Mouse (Mus musculus): Measurements from ENCODE around the gene Omt2a.

DNA sequence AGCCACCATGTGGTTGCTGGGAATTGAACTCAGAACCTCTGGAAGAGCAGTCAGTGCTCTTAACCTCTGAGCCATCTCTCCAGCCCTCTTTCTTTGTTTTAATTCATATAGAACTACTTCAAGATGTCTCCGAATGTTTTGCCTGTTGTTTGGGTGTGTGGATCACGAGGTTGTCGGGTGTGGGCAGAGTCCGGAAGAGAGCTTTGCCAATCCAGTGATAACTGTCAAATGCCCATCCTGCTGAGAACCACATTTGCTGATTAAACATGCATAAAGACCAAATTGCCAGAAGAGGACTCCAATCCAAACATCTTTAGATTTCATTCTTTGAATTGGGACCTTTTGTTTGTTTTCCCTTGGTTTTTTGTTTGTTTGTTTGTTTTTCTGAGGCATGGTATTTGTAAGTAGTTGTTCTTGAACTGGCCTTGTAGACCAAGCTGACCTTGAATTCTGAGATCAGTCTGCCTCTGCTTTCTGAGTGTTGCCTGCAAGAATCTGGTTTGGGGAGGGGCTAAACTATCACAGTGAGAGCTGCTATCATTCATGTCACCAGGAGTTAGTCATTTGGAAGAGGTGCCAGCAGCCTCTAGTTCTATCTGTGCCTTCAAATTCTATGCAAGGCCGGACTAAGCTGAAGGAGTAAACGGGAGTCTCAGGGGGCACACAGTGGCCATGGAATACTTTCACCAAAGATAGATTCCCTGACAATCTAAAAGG lies 37.1 kb upstream of the Omt2a start:
- no peak for TF ChIP-seq MEF2A (IDR thresholded peaks at IDR 0.05; ENCODE audit: borderline replicate concordance, low read depth, low read length)
- TF ChIP-seq MAZ (IDR thresholded peaks at IDR 0.05; ENCODE audit: low read depth, low read length): no peak
- TF ChIP-seq EP300 (IDR thresholded peaks at IDR 0.05; ENCODE audit: low read length): no peak
- TF ChIP-seq CTCF (conservative IDR thresholded peaks at IDR 0.05 in 1 of 2, IDR thresholded peaks at IDR 0.05 in 1 of 2; ENCODE audit: low read depth in 2 of 2, low read length in 2 of 2): no peak
- TF ChIP-seq PAX5 (IDR thresholded peaks at IDR 0.05; ENCODE audit: low read length): no peak
- no peak for TF ChIP-seq RAD21 (IDR thresholded peaks at IDR 0.05; ENCODE audit: low read depth, low read length)
- TF ChIP-seq ZKSCAN1 (IDR thresholded peaks at IDR 0.05; ENCODE audit: borderline replicate concordance, low read depth, low read length): no peak
- no peak for TF ChIP-seq TBP (conservative IDR thresholded peaks at IDR 0.05; ENCODE audit: low read depth, low read length)
- no peak for TF ChIP-seq MAFK (IDR thresholded peaks at IDR 0.05; ENCODE audit: insufficient replicate concordance, low read length)
- no peak for TF ChIP-seq SIN3A (IDR thresholded peaks at IDR 0.05; ENCODE audit: low read length)
- TF ChIP-seq ZNF384 (IDR thresholded peaks at IDR 0.05; ENCODE audit: low read depth, low read length): no peak
- no peak for TF ChIP-seq CHD2 (IDR thresholded peaks at IDR 0.05; ENCODE audit: low read length)
